Mouse (Mus musculus) kidney, embryonic 14.5 days (tissue): ENCODE measurements around the gene Naip2. TPM values are rescaled to one million over a fixed set of nuclear protein-coding genes. Genes with fewer than 3 reads are reported as not detected.

Experiments used
- ATAC-seq: fragments of 200-750 bp; cut with Nextera tagmentation; 2 replicates; pipeline ENCODE4 v1.8.0; 2017; ENCODE audit warnings: moderate number of reproducible peaks, mild to moderate bottlenecking, moderate TSS enrichment, moderate library complexity; ENCODE audit not compliant: low FRiP score, low TSS enrichment
- H3K27ac ChIP-seq: fragments of 300-500 bp; sonication (generic); 2 replicates; pipeline ENCODE4 v1.5.1; 2014; ENCODE audit warnings: low read depth, mild to moderate bottlenecking, low read length, moderate library complexity, mixed read lengths
- H3K27me3 ChIP-seq: fragments of 300-500 bp; sonication (generic); 2 replicates; pipeline ENCODE4 v1.6.1; 2014; ENCODE audit warnings: mild to moderate bottlenecking, low read length; ENCODE audit not compliant: control insufficient read depth, insufficient read depth
- H3K36me3 ChIP-seq: fragments of 300-500 bp; sonication (generic); 2 replicates; pipeline ENCODE4 v1.6.1; 2014; ENCODE audit warnings: low read length, mixed read lengths; ENCODE audit not compliant: control insufficient read depth, insufficient read depth
- H3K4me1 ChIP-seq: fragments of 300-500 bp; sonication (generic); 2 replicates; pipeline ENCODE4 v1.6.1; 2014; ENCODE audit warnings: low read length, mixed read lengths; ENCODE audit not compliant: control insufficient read depth, insufficient read depth
- H3K4me2 ChIP-seq: fragments of 300-500 bp; sonication (generic); replicated peaks from 2 replicates; pipeline ENCODE4 v1.6.1; 2014; ENCODE audit warnings: low read depth, mild to moderate bottlenecking, low read length
- H3K4me3 ChIP-seq: fragments of 300-500 bp; sonication (generic); 2 replicates; pipeline ENCODE4 v1.5.1; 2014; ENCODE audit warnings: mild to moderate bottlenecking, low read length
- H3K9ac ChIP-seq: fragments of 300-500 bp; sonication (generic); 2 replicates; pipeline ENCODE4 v1.6.1; 2014; ENCODE audit warnings: low read depth, mild to moderate bottlenecking, low read length, moderate library complexity
- H3K9me3 ChIP-seq: fragments of 300-500 bp; sonication (generic); 2 replicates; pipeline ENCODE4 v1.6.1; 2016; ENCODE audit warnings: low read length; ENCODE audit not compliant: control insufficient read depth
- WGBS: fragments of 180-500 bp; shearing (Covaris S2); extraction: QIAGEN DNeasy Blood & Tissue Kit; methylation state at CpG from one replicate; pipeline ENCODE4 v1.1.7; 2014; 5-methylcytosine and 5-hydroxymethylcytosine counted together
- polyA plus RNA-seq: library from polyadenylated mRNA; unstranded; fragments of >200 nt; fragmentation: Nextera tagmentation; extraction: Ambion mirVana; gene quantifications from 2 replicates; pipeline ENCODE4 v1.2.1, GENCODE M21; 2014

Gene Naip2
- polyA plus RNA-seq, 1 experiment from 2014 or later: 0.31 TPM

DNA sequence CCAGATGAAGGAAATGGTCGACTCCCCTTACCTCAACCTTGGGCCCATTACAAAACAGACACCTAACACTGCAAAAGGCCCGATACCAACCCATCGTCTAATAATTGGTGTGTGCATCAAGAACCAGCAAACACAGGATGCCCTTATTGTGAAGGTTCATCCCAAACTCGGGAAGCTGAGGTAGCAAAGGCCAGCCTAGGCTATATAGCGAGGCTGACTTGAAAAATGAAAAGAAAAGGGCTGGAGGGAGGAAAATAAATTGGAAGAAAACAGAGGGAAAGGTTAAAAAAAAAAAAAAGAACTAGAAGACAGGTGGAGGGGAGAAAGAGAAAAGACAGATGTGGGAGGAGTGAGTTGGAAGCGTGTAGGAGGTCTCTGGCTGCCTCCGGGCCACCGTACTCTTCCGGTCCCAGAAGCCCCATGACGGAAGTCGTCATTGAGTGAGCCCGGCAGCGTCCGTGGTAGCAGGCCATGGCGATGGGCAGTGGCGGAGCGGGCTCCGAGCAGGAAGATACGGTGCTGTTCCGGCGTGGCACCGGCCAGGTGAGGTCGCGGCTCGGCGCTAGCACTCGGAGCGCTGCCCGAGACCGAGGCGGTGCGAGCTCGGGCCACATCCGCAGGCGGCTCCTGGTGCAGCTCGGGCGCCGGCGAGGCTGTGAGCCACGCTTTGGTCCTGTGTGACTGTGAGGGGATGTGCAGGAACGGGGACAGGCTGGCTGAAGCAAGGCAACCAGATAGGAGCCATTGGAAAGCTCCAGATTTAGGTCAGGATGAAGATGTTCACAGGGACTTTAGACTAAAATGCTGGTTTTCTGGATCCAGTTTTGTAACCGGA, 77.3 kb downstream of the Naip2 start, which contains the start of gene Smn1:
TSS of gene Smn1 (plus strand) at position 430 of the 835 bp plus-strand sequence.
- peak within 1 kb of the TSS; percentile 94 for H3K4me2 ChIP-seq
- peak; percentile 98 for ATAC-seq
- no peaks in the 10 kb centered on the region for H3K9me3 ChIP-seq
- H3K36me3 ChIP-seq: peaks cover 27% of the 10 kb centered on the region
- H3K9ac ChIP-seq: peak within 1 kb of the TSS; percentile 93
- H3K4me1 ChIP-seq: peaks cover 9% of the 10 kb centered on the region
- no peak within 1 kb of the TSS for H3K27ac ChIP-seq
- 4% methylated on average over 42 of the region's 42 CpGs for WGBS
- peak within 1 kb of the TSS; percentile 99 for H3K4me3 ChIP-seq
- H3K27me3 ChIP-seq: no peaks in the 10 kb centered on the region

DNA sequence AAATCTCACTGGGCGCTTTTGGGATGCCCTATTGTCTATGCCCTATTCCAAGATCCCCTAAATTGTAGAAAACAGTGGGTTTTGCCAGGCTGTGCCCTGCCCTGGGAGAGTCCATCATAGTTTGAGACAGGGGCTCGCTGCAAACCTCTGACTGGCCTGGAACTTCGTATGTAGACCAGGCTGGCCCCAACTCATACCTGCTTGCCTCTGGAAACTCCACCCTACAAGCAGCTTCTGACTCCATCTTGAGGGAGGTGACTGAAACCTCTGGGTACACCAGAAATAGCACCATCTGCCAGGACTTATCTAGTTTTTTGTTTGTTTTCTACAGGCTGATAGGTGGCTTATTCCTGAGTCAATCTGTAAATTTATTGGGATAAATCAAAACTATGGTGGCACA, 77.9 kb downstream of the Naip2 start:
- no peak overlapping the region for H3K27ac ChIP-seq
- H3K9ac ChIP-seq: no peak overlapping the region; the same call in 1 of the 2 replicates
- no peaks in the 10 kb centered on the region for H3K9me3 ChIP-seq
- peaks cover 22% of the 10 kb centered on the region for H3K36me3 ChIP-seq
- H3K4me1 ChIP-seq: peaks cover 9% of the 10 kb centered on the region
- H3K4me2 ChIP-seq: peak overlapping the region; percentile 94
- H3K27me3 ChIP-seq: no peaks in the 10 kb centered on the region
- 78% methylated on average over 3 of the region's 3 CpGs for WGBS
- peak overlapping the region; percentile 99 for H3K4me3 ChIP-seq
- no peak for ATAC-seq

DNA sequence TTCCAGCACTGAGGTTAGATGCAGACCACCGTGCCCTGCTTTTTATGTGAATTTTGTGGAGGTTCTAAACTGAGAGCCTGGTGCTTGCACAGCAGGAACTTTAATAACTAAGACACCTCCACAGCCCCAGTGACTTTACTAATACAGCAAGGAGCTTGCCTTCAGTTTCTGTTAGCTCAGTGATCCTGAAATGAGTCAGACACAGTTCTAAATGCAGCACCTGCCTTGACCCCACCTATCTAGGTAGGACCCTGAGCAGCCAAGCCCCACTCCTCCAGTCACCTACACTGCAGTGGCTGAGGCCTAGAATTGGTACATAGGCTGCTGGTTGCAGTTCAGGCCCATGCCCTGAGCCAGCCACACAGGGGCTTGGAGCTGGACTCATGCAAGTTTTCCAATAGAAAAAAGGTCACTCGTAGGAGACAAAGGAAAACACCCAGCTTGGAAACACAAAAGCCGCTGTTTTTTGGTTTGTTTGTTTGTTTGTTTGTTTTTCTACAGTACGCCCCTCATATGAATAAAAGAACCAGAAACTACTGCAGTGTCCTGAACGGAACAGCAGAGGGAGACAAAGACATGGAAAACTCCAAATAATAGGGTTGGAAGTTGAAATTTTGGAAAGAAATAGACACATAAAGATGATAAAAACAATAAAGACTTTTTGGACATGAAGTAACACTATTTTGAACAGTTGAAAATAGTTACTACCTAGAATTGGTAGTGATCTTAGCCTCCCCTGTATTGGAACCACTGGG, 89.5 kb downstream of the Naip2 start:
- no peaks in the 10 kb centered on the region for H3K4me1 ChIP-seq
- ATAC-seq: no peak
- H3K27ac ChIP-seq: no peak overlapping the region
- H3K4me3 ChIP-seq: no peak overlapping the region
- no peak overlapping the region for H3K9ac ChIP-seq
- H3K9me3 ChIP-seq: no peaks in the 10 kb centered on the region
- H3K4me2 ChIP-seq: no peak overlapping the region
- WGBS: 45% methylated on average over 5 of the region's 5 CpGs
- H3K36me3 ChIP-seq: peaks cover 15% of the 10 kb centered on the region; the same call in 1 of the 2 replicates
- H3K27me3 ChIP-seq: no peaks in the 10 kb centered on the region

DNA sequence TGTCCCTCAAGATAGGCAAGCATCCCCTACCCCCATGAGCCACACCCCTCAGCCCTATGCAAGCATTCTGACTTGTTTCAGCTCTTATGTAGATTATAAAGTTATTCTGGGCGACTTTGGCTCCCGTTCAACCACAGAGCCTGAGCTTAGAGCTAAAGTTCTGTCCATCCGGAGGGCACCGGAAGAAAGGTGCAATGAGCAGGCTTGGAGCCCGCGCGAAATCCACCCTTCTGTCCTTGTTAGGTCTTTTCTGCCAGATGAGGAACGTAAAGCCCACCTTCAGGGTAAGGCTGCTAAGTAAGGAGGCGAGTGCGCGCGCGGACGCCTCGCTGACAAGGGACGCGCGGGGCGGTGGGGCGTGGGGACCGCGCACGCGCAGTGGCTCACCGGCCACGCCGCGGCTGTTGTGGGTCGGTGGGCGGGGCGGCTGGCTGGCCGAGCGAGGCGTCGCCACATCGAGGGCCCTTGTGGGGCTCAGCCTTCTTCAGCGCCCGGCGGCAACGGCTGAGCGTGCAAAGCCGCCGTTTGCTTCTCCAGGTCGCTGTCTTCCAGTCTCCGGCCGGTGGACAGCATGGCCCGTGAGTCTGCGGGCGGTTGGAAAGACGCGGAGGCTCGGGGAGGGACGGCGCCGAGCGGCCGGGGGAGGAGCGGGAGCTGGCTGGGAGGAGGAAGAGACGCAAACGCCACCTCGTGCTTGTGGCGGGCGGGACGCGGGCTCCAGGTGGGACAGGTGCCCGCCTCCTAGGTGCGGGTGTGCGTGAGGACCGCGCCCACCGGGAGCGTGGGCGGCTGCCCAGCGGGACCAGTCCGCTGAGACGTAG, 94.0 kb downstream of the Naip2 start, which contains the start of gene Serf1:
TSS of gene Serf1 (plus strand) at position 361 of the 821 bp plus-strand sequence.
- H3K36me3 ChIP-seq: no peaks in the 10 kb centered on the region
- peak within 1 kb of the TSS; percentile 85 for H3K4me2 ChIP-seq
- peak within 1 kb of the TSS; percentile 59 for H3K27ac ChIP-seq
- peak within 1 kb of the TSS; percentile 76 for H3K4me3 ChIP-seq
- H3K4me1 ChIP-seq: peaks cover under 1% of the 10 kb centered on the region; the same call in 1 of the 2 replicates
- no peaks in the 10 kb centered on the region for H3K27me3 ChIP-seq
- H3K9me3 ChIP-seq: no peaks in the 10 kb centered on the region
- H3K9ac ChIP-seq: peak within 1 kb of the TSS; percentile 82
- under 1% methylated on average over 66 of the region's 76 CpGs for WGBS
- ATAC-seq: peak; percentile 85

DNA sequence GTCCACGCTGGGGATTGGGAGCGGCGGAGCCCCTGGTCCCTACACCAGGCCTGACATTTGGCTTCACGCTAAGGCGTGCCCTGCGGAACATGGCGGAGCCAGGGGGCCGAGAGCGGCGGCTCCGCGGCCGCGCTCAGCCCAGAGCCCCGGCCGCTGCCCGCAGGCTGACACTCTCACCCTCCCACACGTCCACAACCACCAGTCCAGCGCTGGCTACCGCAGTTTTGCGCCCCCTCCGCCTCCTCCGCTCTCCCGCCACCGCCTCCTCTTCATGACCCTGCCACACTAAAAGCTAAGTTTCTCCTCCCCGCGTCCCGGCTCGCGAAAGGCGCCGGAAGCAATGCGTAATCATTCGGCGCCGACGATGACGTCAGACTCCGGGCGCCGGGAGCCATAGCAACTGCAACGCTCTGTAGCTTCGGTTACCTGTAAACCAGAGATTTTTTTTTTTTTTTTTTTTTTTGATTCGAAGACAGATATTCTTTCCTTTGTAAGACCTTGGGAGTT, 98.1 kb downstream of the Naip2 start, which contains the start of gene Bdp1:
TSS of gene Bdp1 (minus strand) at position 323 of the 507 bp plus-strand sequence.
- Histone ChIP-seq H3K9ac (peak within 1 kb of the TSS; percentile 91), H3K4me2 (peak within 1 kb of the TSS; percentile 76), H3K4me1 (peaks cover 11% of the 10 kb centered on the region; the same call in 1 of the 2 replicates), H3K27me3 (no peaks in the 10 kb centered on the region), H3K36me3 (peaks cover 2% of the 10 kb centered on the region; the same call in 1 of the 2 replicates), H3K4me3 (peak within 1 kb of the TSS; percentile 99), H3K9me3 (no peaks in the 10 kb centered on the region), H3K27ac (peak within 1 kb of the TSS; percentile 88)
- peak; percentile 78 for ATAC-seq
- 0% methylated on average over 41 of the region's 44 CpGs for WGBS

DNA sequence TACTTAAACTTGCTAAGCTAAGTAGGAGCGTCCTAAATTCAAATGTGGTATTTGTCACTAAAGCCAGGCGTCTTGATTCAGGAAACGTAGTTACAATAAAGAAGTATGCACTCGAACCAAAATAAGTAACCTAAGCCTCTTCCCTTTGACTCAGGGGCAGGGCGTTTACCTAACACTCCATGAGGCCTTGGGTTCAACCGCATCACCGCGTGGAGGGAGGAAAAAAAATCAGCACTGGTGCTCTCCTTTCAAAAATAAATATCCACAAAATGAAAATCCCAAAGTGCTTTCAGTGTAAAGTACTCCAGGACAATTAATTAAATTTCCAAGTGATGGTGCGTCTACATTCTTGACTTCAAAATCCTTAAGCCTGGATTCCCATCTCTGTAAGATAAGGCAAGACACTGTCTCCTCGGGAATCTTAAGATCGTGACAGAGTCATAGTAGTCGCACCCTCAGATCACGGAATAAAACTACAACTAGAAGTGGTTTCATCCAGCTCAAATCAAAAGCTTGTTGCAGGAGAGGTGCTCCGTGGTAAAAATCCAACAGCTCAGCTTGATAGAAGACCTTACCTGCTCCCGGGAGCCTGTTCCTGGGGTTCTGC, 98.7 kb downstream of the Naip2 start:
- 4% methylated on average over 15 of the region's 15 CpGs for WGBS
- no peak; the same call in 1 of the 2 replicates for ATAC-seq

DNA sequence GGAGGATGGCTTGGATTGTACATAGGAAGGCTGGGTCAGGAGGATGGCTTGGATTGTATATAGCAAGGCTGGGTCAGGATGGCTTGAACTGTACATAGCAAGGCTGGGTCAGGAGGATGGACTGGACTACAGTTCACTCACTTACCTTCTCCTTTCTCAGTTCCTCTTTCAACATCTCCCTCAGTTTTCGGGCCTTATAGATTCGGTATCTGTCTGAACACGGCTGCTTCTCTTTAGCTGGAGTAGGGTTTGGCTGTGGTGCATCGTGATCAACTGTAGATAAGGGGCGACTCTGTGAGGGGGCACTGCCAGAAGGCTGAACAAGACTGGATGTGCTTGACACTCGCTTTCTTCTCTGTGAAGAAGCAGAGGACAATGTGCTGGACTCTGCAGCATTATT, 103.1 kb downstream of the Naip2 start:
- Histone ChIP-seq H3K9me3 (no peaks in the 10 kb centered on the region), H3K36me3 (peaks cover 48% of the 10 kb centered on the region), H3K9ac (no peak overlapping the region), H3K27me3 (no peaks in the 10 kb centered on the region), H3K27ac (no peak overlapping the region), H3K4me3 (no peak overlapping the region), H3K4me1 (peaks cover 11% of the 10 kb centered on the region; the same call in 1 of the 2 replicates), H3K4me2 (no peak overlapping the region)
- no peak for ATAC-seq
- WGBS: 93% methylated on average over 6 of the region's 6 CpGs

More for the DNA sequence above, 98.7 kb downstream of the Naip2 start:
- peak overlapping the region; percentile 91 for H3K9ac ChIP-seq
- H3K9me3 ChIP-seq: no peaks in the 10 kb centered on the region
- no peaks in the 10 kb centered on the region for H3K27me3 ChIP-seq
- H3K27ac ChIP-seq: peak overlapping the region; percentile 88
- peak overlapping the region; percentile 76 for H3K4me2 ChIP-seq
- H3K4me3 ChIP-seq: peak overlapping the region; percentile 99
- peaks cover 11% of the 10 kb centered on the region; the same call in 1 of the 2 replicates for H3K4me1 ChIP-seq
- H3K36me3 ChIP-seq: peaks cover 9% of the 10 kb centered on the region
